Mouse (Mus musculus) G1E (cell line): ENCODE data around the gene Gm33543. TPM values are rescaled to one million over a fixed set of nuclear protein-coding genes. Genes with fewer than 3 reads are reported as not detected.

Experiments used
- ATAC-seq: 2 replicates; pipeline ENCODE4 v1.8.0; 2016; ENCODE audit warnings: mild to moderate bottlenecking; ENCODE audit not compliant: insufficient number of reproducible peaks, poor library complexity, low FRiP score, severe bottlenecking; ENCODE audit errors: extremely low read depth
- DNase-seq: peaks from one replicate; pipeline ENCODE4 v3.0.0; 2012; ENCODE audit warnings: low spot score
- H3K27me3 ChIP-seq: 2 replicates; pipeline ENCODE4 v1.6.1; 2012; ENCODE audit warnings: mild to moderate bottlenecking, low read length, inconsistent platforms; ENCODE audit not compliant: insufficient read depth
- H3K36me3 ChIP-seq: replicated peaks from 2 replicates; pipeline ENCODE3; 2012; ENCODE audit warnings: mild to moderate bottlenecking, inconsistent platforms
- H3K4me1 ChIP-seq: 2 replicates; pipeline ENCODE4 v1.6.1; 2012; ENCODE audit warnings: low read depth, low read length, inconsistent platforms, mixed read lengths; ENCODE audit not compliant: insufficient read depth
- H3K4me3 ChIP-seq: 2 replicates; pipeline ENCODE4 v1.5.1; 2012; ENCODE audit warnings: low read depth, mild to moderate bottlenecking, inconsistent platforms, low read length, moderate library complexity, mixed read lengths
- H3K9me3 ChIP-seq: replicated peaks from 2 replicates; pipeline ENCODE4 v1.6.1; 2012; ENCODE audit warnings: inconsistent platforms
- CTCF ChIP-seq: IDR thresholded peaks from 2 replicates; pipeline ENCODE4 v1.5.1; 2012; ENCODE audit warnings: low read depth, low read length, inconsistent platforms, mixed read lengths
- GATA1 ChIP-seq: IDR thresholded peaks from 2 replicates; pipeline ENCODE4 v1.6.1; 2012; ENCODE audit warnings: borderline replicate concordance, low read length, inconsistent platforms, mixed read lengths
- GATA2 ChIP-seq: IDR thresholded peaks from 2 replicates; pipeline ENCODE4 v1.6.1; 2012; ENCODE audit warnings: low read depth, low read length, inconsistent platforms, borderline replicate concordance
- POLR2AphosphoS5 ChIP-seq: IDR thresholded peaks from 2 replicates; pipeline ENCODE4 v1.6.1; 2012; ENCODE audit warnings: low read depth, low read length, inconsistent platforms; ENCODE audit not compliant: insufficient replicate concordance
- TAL1 ChIP-seq: conservative IDR thresholded peaks from 2 replicates; pipeline ENCODE4 v1.6.1; 2012; ENCODE audit warnings: low read depth, low read length, inconsistent platforms, mixed read lengths
- polyA plus RNA-seq: library from polyadenylated mRNA; stranded (reverse); fragments of >175 nt; gene quantifications from 2 replicates; pipeline ENCODE4 v1.2.3, GENCODE M21; 2012
- total RNA-seq, 2 experiments: library from RNA; stranded (forward) in 1 of 2; stranded (reverse) in 1 of 2; fragments of 200-1000 nt in 1 of 2; fragments of >200 nt in 1 of 2; fragmentation: Nextera tagmentation in 1 of 2; gene quantifications; 2 replicates each; pipeline ENCODE4 v1.2.3; 2014 to 2017

The Gm33543 gene
- total and polyA plus RNA-seq, 3 experiments: 0.16 TPM; not detected in 2

GRCm38 (mm10) chr10:95797645-95798395 is 44.9 kb downstream of the Gm33543 start:
- H3K4me3 ChIP-seq: no peak overlapping the region
- no peaks in the 10 kb centered on the region for H3K4me1 ChIP-seq
- H3K36me3 ChIP-seq: no peaks in the 10 kb centered on the region
- ATAC-seq (no peak), DNase-seq (no peak)
- no peaks in the 10 kb centered on the region for H3K27me3 ChIP-seq
- TF ChIP-seq GATA1 (no peak), CTCF (no peak), TAL1 (no peak), GATA2 (no peak), POLR2AphosphoS5 (no peak)
- H3K9me3 ChIP-seq: no peaks in the 10 kb centered on the region

GRCm38 (mm10) chr10:95795500-95795899 is 47.2 kb downstream of the Gm33543 start:
- TF ChIP-seq GATA2 (no peak), GATA1 (no peak), TAL1 (no peak), POLR2AphosphoS5 (no peak), CTCF (no peak)
- H3K9me3 ChIP-seq: no peaks in the 10 kb centered on the region
- H3K27me3 ChIP-seq: peaks cover 2% of the 10 kb centered on the region; the same call in 1 of the 2 replicates
- no peaks in the 10 kb centered on the region for H3K36me3 ChIP-seq
- no peaks in the 10 kb centered on the region for H3K4me1 ChIP-seq
- DNase-seq (no peak), ATAC-seq (no peak)
- no peak overlapping the region for H3K4me3 ChIP-seq

- H3K4me1 ChIP-seq: no peaks in the 10 kb centered on the region
- H3K4me3 ChIP-seq: no peak overlapping the region
- H3K36me3 ChIP-seq: no peaks in the 10 kb centered on the region
- DNase-seq (no peak), ATAC-seq (no peak)
- peaks cover 2% of the 10 kb centered on the region; the same call in 1 of the 2 replicates for H3K27me3 ChIP-seq
- H3K9me3 ChIP-seq: no peaks in the 10 kb centered on the region
- TF ChIP-seq GATA2 (no peak), CTCF (no peak), TAL1 (no peak), GATA1 (no peak), POLR2AphosphoS5 (no peak)
Measured at GRCm38 (mm10) chr10:95794706-95795105, 48.0 kb downstream of the Gm33543 start.

- DNase-seq (no peak), ATAC-seq (no peak)
- Histone ChIP-seq H3K27me3 (peaks cover 2% of the 10 kb centered on the region; the same call in 1 of the 2 replicates), H3K9me3 (no peaks in the 10 kb centered on the region), H3K36me3 (no peaks in the 10 kb centered on the region), H3K4me3 (no peak overlapping the region), H3K4me1 (no peaks in the 10 kb centered on the region)
- TF ChIP-seq TAL1 (no peak), GATA2 (no peak), POLR2AphosphoS5 (no peak), GATA1 (no peak), CTCF (no peak)
Measured at GRCm38 (mm10) chr10:95791427-95791804, 51.3 kb downstream of the Gm33543 start.

- Histone ChIP-seq H3K27me3 (peaks cover 2% of the 10 kb centered on the region; the same call in 1 of the 2 replicates), H3K36me3 (no peaks in the 10 kb centered on the region), H3K9me3 (no peaks in the 10 kb centered on the region), H3K4me1 (no peaks in the 10 kb centered on the region), H3K4me3 (no peak overlapping the region)
- DNase-seq (no peak), ATAC-seq (no peak)
- no peak for TF ChIP-seq POLR2AphosphoS5
- no peak for TF ChIP-seq GATA1
Measured at GRCm38 (mm10) chr10:95790771-95791426, 51.8 kb downstream of the Gm33543 start.

- H3K36me3 ChIP-seq: no peaks in the 10 kb centered on the region
- TF ChIP-seq TAL1 (no peak), GATA2 (no peak), GATA1 (no peak), CTCF (no peak), POLR2AphosphoS5 (no peak)
- no peaks in the 10 kb centered on the region for H3K9me3 ChIP-seq
- H3K4me1 ChIP-seq: no peaks in the 10 kb centered on the region
- DNase-seq (no peak), ATAC-seq (no peak)
- H3K4me3 ChIP-seq: no peak overlapping the region
- H3K27me3 ChIP-seq: peaks cover 2% of the 10 kb centered on the region; the same call in 1 of the 2 replicates
Measured at GRCm38 (mm10) chr10:95787176-95787575, 55.6 kb downstream of the Gm33543 start.
